Mouse (Mus musculus) left cerebral cortex, adult 2 months (tissue): Measurements from ENCODE around the gene Erh. TPM values are rescaled to one million over a fixed set of nuclear protein-coding genes. Genes with fewer than 3 reads are reported as not detected.

Experiments
- DNase-seq, 2 experiments: peaks; one replicate each; pipeline ENCODE4 v3.0.0; 2021 to 2022; ENCODE audit warnings: low spot score in 2 of 2, mixed read lengths in 1 of 2; ENCODE audit errors: extremely low spot score in 1 of 2
- H3K27ac ChIP-seq: fragments of 200-600 bp; 2 replicates; pipeline ENCODE4 v1.8.1; 2022
- H3K4me3 ChIP-seq: fragments of 200-600 bp; 2 replicates; pipeline ENCODE4 v1.8.1; 2022
- CTCF ChIP-seq: fragments of 200-600 bp; IDR thresholded peaks from 2 replicates; pipeline ENCODE4 v1.8.1; 2022; ENCODE audit warnings: antibody characterized with exemption, mild to moderate bottlenecking, moderate library complexity
- intact Hi-C: fragments of 180-260 bp; cut with DNase I; formaldehyde crosslinking; loops from one replicate; pipeline ENCODE4 v1.15.1; 2025
- total RNA-seq, 2 experiments: library from RNA; stranded (reverse); gene quantifications; 2 replicates each; pipeline ENCODE4 v1.2.3; 2021

The Erh gene
- total RNA-seq, 2 experiments from 2014 or later, result 33.7 to 36.8 TPM

DNA sequence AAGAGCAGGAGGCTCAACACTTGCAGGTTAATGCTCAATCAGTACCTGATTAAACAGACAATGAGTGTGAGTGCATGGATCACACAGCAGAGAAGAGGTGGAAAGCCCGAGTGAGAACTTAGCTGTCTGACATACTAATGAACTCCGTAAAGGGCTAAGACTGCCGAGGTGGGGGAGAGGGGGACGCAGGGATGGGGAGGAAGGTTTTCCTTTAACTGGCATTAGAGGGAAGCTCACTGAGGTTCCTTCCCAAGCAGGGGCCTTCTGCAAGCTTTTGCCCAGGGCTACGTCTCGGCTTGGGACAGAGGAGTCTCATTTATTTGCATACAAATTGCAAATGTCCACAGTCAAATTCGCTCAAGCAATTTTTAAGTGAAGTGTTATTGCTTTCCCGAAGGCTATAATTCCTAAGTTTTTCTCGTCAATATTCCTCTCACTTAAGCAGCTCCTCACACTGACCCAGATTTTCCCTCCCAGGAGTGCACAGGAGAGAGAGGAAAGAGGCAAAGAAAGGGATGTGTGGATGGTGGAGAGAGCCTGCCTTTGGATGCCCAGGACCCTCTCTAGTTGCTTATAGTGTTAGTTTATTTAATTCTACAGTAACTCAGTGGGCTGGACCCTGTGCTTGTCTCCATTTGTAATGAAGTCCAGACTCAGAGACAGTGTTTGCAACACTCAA, 31.9 kb downstream of the Erh start:
- intact Hi-C loops, result no loop called here
- TF ChIP-seq CTCF, result no peak
- DNase-seq, result no peak
- H3K4me3 ChIP-seq, result no peak overlapping the region
- H3K27ac ChIP-seq, result no peak overlapping the region

DNA sequence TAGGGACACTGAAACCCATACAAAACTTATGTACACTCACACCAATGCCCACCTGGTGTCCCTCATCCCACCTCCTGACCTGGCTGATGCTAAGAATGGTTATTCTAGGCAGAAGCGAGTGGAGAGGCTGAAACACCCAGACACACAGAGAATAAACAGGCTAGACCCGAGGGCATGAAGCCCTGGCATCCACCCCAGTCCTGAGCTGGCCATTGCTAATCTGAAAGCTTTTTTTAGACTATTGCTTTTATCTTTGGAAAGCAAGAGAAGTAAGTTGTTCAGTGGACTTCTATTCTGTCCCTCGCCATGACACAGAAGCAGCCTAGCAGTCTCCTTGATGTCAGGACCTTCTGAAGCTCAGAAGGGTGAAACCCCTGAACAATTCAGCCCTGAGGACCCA, 34.2 kb downstream of the Erh start:
- no peak for DNase-seq
- intact Hi-C loops, result no loop called here
- H3K4me3 ChIP-seq, result no peak overlapping the region
- TF ChIP-seq CTCF, result no peak
- no peak overlapping the region for H3K27ac ChIP-seq

DNA sequence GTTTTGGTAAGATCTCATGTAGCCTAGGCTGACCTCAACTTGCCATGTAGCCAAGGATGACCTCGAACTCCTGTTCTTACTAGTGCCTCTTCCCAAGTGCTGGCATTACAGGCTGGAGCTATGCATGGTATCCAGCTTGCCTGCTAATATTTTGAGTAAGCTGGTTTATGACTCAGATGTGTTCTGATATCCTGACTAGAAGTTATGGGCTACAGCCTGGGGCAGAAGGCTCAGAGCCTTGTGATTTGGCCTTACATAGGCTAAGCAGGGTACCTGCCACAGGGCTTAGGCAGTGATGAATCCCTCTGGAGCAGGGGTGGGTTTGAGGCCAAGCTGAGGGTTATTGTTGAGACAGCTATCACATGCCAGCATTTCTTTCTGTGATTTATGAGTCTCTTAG, 35.6 kb downstream of the Erh start:
- no peak overlapping the region for H3K4me3 ChIP-seq
- intact Hi-C loops, result no loop called here
- no peak overlapping the region for H3K27ac ChIP-seq
- no peak for TF ChIP-seq CTCF
- no peak for DNase-seq

DNA sequence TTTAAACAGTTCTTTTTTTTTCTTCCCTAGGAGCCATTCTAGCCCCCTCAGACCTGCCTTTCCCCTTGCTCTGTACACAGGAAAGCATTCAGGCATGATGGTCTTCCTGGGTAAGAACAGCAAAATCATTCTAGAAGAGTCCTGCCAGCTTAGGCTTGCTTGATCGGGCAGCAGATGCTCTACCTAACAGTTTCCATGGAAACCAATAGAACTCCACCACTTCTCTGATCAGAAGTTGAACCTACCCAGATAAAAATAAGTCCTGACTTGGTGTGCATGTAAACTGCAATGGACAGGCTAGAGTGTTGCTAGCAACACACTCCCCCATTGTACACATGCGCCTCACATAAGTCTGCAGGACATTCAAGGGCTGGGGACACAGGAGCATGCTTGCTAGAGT, 39.9 kb downstream of the Erh start:
- H3K27ac ChIP-seq, result peak overlapping the region; percentile 74
- no peak for DNase-seq

DNA sequence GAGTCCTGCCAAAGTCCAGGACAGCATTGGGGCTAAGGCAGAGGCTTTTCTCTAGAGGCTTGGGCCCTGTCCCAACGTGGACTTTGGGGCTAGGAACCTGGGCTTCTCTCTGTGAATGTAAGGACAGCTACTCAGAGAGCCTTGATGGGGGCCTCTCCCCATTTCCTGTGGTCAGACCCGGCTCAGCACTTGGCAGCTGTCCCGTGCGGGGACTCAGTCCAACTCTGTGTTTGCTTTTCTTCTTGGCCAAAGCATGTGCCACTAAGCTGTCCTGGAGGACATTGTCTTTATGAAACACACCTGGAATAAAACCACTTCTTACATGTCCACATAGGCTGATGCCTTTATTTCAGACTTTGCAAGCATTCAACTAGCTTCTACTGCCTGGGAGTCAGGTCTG, 40.6 kb downstream of the Erh start:
- H3K27ac ChIP-seq, result peak overlapping the region; percentile 74
- DNase-seq, result no peak

More for the DNA sequence above, 39.9 kb downstream of the Erh start:
- intact Hi-C loops, result no loop called here
- no peak for TF ChIP-seq CTCF
- no peak overlapping the region for H3K4me3 ChIP-seq

DNA sequence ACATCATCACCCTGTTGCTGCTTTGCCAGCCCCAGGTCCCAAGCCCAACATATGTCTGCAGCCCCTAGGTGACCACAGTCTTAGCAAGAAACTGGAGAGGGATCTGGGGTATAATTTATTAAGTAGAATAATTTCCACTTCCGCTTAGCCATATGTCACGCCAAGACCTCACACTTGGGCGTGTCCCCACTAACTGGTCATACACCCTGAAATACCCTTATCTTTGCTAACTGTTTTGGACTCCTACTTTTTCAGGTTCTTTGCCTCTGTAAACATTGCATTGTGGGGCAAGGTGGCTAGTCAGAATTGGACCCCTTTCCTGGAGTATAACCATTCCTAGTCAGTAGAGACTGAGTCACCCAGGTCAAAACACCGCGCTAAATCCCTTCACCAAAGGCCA, 41.7 kb downstream of the Erh start:
- no peak for TF ChIP-seq CTCF
- Histone ChIP-seq H3K27ac (no peak overlapping the region), H3K4me3 (no peak overlapping the region)

More for the DNA sequence above, 40.6 kb downstream of the Erh start:
- TF ChIP-seq CTCF, result no peak
- intact Hi-C loops, result no loop called here
- no peak overlapping the region for H3K4me3 ChIP-seq

DNA sequence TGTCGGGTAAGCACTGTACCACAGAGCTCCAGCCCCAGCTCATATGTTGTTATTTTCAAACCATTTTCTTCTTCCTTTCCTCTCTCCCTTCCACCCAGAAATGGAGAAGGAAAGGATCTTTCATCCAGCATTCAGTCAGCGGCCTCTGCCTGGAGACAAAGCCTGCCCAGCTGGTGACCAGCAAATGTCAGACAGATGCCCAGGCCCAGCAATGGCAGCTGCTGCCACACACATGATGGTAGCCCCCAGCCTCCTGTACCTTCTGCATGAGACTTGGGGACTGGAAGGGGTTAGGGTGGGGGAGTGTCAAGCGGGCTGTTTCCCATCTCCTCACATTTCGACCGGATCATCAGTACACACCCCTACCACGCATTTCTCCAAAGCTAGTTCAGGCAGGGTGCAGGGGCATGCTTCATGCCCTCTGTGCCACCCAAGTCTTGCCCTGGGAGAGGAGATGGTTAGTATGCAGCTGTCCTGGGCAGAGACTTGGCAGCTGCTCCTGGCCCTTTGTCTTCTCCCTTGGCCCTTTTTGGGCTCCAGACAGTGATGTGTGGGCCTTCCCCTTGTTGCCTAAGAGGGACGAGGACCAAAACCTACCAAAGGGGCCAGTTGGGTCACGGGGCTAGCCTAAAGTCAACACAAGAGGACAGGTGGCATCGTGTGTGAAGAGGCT, 42.4 kb downstream of the Erh start:
- DNase-seq, result no peak
- Histone ChIP-seq H3K27ac (no peak overlapping the region), H3K4me3 (no peak overlapping the region)
- no peak for TF ChIP-seq CTCF
- intact Hi-C loops, result no loop called here

More for the DNA sequence above, 41.7 kb downstream of the Erh start:
- intact Hi-C loops, result no loop called here
- DNase-seq, result no peak

DNA sequence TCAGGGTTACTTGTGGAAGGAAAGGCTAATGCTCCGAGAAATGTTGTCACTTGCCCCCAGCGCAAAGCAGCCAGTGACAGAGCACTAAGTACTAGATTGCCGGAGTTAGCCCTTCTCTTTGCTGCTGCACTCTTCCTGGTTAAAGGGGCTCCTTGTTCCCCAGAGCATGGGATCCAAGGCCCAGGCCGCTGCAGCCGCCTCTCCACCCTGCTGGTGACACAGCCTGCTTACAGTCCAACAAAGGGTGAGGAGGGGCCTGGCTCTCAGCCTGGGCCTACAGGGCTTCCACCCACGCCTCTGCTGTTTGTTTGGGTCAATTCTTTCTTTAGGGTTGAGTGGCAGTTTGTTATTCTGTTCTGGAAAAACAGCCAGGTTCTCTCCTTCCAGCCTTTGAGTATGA, 45.4 kb downstream of the Erh start:
- Histone ChIP-seq H3K4me3 (no peak overlapping the region), H3K27ac (peak overlapping the region; percentile 67)
- intact Hi-C loops, result no loop called here
- DNase-seq, result peak in 1 of 2 experiments; percentile 55
- peak; percentile 21; the same call in 1 of the 2 replicates for TF ChIP-seq CTCF

DNA sequence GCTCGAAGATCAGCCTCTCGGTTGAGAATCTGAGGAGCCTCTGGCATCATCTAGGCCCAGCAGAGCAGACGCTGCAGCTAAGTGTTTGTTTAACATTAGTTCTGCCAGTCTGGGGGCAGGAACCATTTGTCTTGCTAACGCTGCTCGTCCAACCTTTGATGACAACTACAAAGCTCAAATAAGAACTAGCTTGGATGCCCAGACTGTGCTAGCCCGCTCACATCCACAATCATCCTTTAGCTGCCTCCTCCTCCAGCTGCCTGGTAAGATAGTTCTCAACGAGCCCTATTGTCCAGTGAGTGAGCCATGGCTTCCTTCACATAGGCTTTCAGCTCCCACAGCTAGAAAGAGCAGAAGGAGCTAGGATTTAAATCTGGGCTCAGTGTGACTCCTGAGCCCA, 45.9 kb downstream of the Erh start:
- no peak overlapping the region for H3K4me3 ChIP-seq
- intact Hi-C loops, result no loop called here
- TF ChIP-seq CTCF, result no peak
- DNase-seq, result no peak
- H3K27ac ChIP-seq, result peak overlapping the region; percentile 67

DNA sequence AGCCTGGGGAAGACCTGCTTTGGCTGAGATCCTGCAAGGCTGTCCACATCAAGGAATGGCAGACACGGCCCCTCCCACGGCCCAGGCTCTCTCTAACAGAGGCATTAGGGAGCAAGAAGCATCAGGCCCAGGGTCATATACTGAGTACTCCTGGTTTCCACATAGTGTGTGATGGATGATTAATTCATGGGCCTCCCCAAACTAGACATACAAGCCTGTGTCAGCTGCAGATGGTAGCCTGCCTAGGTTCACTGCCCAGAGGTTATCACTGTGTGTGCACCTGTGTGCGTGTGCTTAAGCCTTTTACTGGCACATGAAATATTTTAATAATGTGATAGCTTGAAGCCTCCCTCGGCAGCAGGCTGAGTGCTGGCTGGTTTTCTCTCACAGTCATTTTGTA, 48.2 kb downstream of the Erh start:
- TF ChIP-seq CTCF, result no peak
- intact Hi-C loops, result no loop called here
- Histone ChIP-seq H3K4me3 (no peak overlapping the region), H3K27ac (no peak overlapping the region)
- DNase-seq, result no peak

DNA sequence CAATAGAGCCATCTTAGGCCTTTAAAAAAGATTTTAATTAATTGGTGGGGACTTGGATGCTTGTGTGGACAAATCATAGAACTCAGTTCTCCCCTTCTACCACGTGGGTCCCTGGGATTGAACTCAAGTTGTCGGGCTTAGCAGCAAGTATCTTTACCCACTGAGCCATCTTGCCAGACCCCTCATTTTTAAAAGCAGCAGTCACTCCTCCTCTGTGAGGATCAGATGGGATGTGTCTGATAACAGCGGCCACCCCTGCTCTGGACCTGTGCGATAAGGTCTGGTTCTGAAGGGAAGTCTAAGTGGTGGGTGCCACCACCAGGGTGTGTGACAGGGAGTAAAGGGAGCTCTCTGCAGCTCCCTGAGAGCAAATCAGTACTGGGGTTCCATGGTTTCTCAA, 48.6 kb downstream of the Erh start:
- DNase-seq, result no peak
- Histone ChIP-seq H3K4me3 (no peak overlapping the region), H3K27ac (no peak overlapping the region)
- intact Hi-C loops, result no loop called here
- TF ChIP-seq CTCF, result no peak

DNA sequence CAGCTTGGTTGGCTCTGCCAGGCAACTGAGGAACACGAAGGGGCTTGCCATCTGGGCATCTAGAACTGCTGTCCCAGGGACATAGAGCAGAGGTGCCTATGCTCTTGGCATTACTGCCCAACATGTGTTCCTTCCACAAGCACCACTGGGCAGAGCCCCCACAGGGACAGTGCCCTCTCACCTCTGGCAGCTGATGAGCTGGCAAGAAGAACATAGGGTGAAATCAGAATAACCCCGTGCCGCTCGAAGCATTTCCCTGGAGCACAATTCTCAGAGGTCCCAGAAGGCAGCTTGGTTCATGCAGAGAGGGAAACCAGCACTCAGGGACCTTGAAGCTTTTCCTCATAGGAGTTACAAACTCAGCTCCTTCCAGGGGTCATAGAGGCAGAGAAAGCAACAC, 49.4 kb downstream of the Erh start:
- no peak overlapping the region for H3K27ac ChIP-seq
- DNase-seq, result no peak
- TF ChIP-seq CTCF, result no peak
- intact Hi-C loops, result no loop called here
- H3K4me3 ChIP-seq, result no peak overlapping the region

DNA sequence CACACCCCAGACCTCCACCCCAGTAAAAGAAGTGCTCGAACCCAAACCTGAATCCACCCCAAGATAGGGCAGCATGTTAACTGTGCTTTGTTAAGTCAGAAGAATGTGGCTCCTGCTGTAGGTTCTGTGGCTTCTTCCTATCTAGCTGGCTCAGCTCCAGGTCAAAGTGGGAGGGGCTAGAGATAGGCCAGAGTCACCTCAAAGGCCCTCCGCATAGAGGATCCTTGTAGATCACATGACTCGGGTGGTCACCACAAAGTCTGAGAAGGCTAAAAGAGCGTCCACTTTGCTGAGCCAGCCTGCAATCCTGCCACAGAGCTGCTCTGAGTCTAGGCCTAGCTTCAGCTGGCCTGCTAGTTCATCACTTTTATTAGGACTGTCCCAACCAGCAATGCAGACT, 50.0 kb downstream of the Erh start:
- H3K27ac ChIP-seq, result no peak overlapping the region
- DNase-seq, result no peak
- TF ChIP-seq CTCF, result no peak
- intact Hi-C loops, result no loop called here
- no peak overlapping the region for H3K4me3 ChIP-seq
